Mouse (Mus musculus) Muller cell, postnatal 12 days (primary cell): Measurements from ENCODE around the gene Ogfrl1.
"Not testable (repeated sequence)": the region's sequence is repeated elsewhere in the genome, so short reads cannot be mapped to it uniquely, and the experiment has no call there.

Experiments
- DNase-seq: peaks from one replicate; pipeline ENCODE4 v3.0.0-alpha.2; 2015; ENCODE audit errors: inconsistent ontology term

Gene Ogfrl1

GRCm38 (mm10) chr1:23397623-23398022 is at the start of gene Ogfrl1:
Gene Ogfrl1 (minus strand): TSS chr1:23397772.
- DNase-seq, result no peak

GRCm38 (mm10) chr1:23445736-23446424 is 48.3 kb upstream of the Ogfrl1 start:
- DNase-seq, result no peak

GRCm38 (mm10) chr1:23433612-23434011 is 36.0 kb upstream of the Ogfrl1 start:
- no peak for DNase-seq

- DNase-seq, result no peak
These were observed 28.9 kb upstream of the Ogfrl1 start for GRCm38 (mm10) chr1:23426447-23426846.

GRCm38 (mm10) chr1:23418941-23419340 is 21.4 kb upstream of the Ogfrl1 start:
- DNase-seq, result no peak

GRCm38 (mm10) chr1:23418059-23418458 is 20.5 kb upstream of the Ogfrl1 start:
- no peak for DNase-seq

GRCm38 (mm10) chr1:23417562-23417961 is 20.0 kb upstream of the Ogfrl1 start:
- no peak for DNase-seq

- DNase-seq, result no peak
These were observed 14.0 kb upstream of the Ogfrl1 start for GRCm38 (mm10) chr1:23411533-23411932.

GRCm38 (mm10) chr1:23409960-23410359 is 12.4 kb upstream of the Ogfrl1 start:
- no peak for DNase-seq

GRCm38 (mm10) chr1:23402401-23402800 is 4.8 kb upstream of the Ogfrl1 start:
- no peak for DNase-seq

- no peak for DNase-seq
These were observed 2.0 kb upstream of the Ogfrl1 start for GRCm38 (mm10) chr1:23399552-23399951.

- DNase-seq, result not testable (repeated sequence)
These were observed 3.2 kb downstream of the Ogfrl1 start for GRCm38 (mm10) chr1:23394356-23394755.

- no peak for DNase-seq
These were observed 5.8 kb downstream of the Ogfrl1 start for GRCm38 (mm10) chr1:23391744-23392143.

GRCm38 (mm10) chr1:23384326-23384725 is 13.2 kb downstream of the Ogfrl1 start:
- no peak for DNase-seq

- DNase-seq, result peak; percentile 99
These were observed 14.5 kb downstream of the Ogfrl1 start for GRCm38 (mm10) chr1:23382806-23383653.

GRCm38 (mm10) chr1:23382461-23382805 is 15.1 kb downstream of the Ogfrl1 start:
- DNase-seq, result no peak

- peak; percentile 16 for DNase-seq
These were observed 15.5 kb downstream of the Ogfrl1 start for GRCm38 (mm10) chr1:23382037-23382436.

- peak; percentile 57 for DNase-seq
These were observed 17.4 kb downstream of the Ogfrl1 start for GRCm38 (mm10) chr1:23379911-23380740.

- peak; percentile 45 for DNase-seq
These were observed 18.3 kb downstream of the Ogfrl1 start for GRCm38 (mm10) chr1:23379321-23379720.

- DNase-seq, result peak; percentile 43
These were observed 20.0 kb downstream of the Ogfrl1 start for GRCm38 (mm10) chr1:23377572-23377971.

GRCm38 (mm10) chr1:23374156-23374555 is 23.4 kb downstream of the Ogfrl1 start:
- no peak for DNase-seq

GRCm38 (mm10) chr1:23365614-23366013 is 32.0 kb downstream of the Ogfrl1 start:
- DNase-seq, result no peak
